Mouse (Mus musculus) heart, embryonic 10.5 days (tissue): ENCODE results near the gene Safb2. TPM values are rescaled to one million over a fixed set of nuclear protein-coding genes. Genes with fewer than 3 reads are reported as not detected.
"Not testable (repeated sequence)": the region's sequence is repeated elsewhere in the genome, so short reads cannot be mapped to it uniquely, and the experiment has no call there.

Source experiments
- DNase-seq: peaks from one replicate; pipeline ENCODE4 v3.0.0-alpha.2; 2017; ENCODE audit warnings: low spot score
- H3K27ac ChIP-seq: fragments of 300-500 bp; sonication (generic); 2 replicates; pipeline ENCODE4 v1.5.1; 2016; ENCODE audit warnings: mild to moderate bottlenecking
- H3K27me3 ChIP-seq: fragments of 300-500 bp; sonication (generic); 2 replicates; pipeline ENCODE4 v1.6.1; 2016; ENCODE audit warnings: mild to moderate bottlenecking; ENCODE audit not compliant: poor library complexity, insufficient read depth, severe bottlenecking
- H3K36me3 ChIP-seq: fragments of 300-500 bp; sonication (generic); 2 replicates; pipeline ENCODE4 v1.6.1; 2016; ENCODE audit warnings: mild to moderate bottlenecking, moderate library complexity
- H3K4me1 ChIP-seq: fragments of 300-500 bp; sonication (generic); 2 replicates; pipeline ENCODE4 v1.6.1; 2016; ENCODE audit warnings: mild to moderate bottlenecking
- H3K4me3 ChIP-seq: fragments of 300-500 bp; sonication (generic); 2 replicates; pipeline ENCODE4 v1.5.1; 2016; ENCODE audit warnings: mild to moderate bottlenecking, moderate library complexity
- H3K9me3 ChIP-seq: fragments of 300-500 bp; sonication (generic); 2 replicates; pipeline ENCODE4 v1.6.1; 2016; ENCODE audit warnings: mild to moderate bottlenecking, moderate library complexity
- WGBS: fragments of 180-500 bp; shearing (Covaris S2); methylation state at CpG from one replicate; pipeline ENCODE4 v1.1.7; 2016; 5-methylcytosine and 5-hydroxymethylcytosine counted together
- polyA plus RNA-seq: library from polyadenylated mRNA; unstranded; fragments of >200 nt; fragmentation: Nextera tagmentation; extraction: Ambion mirVana; gene quantifications from 2 replicates; pipeline ENCODE4 v1.2.1, GENCODE M21; 2016

The Safb2 gene
- polyA plus RNA-seq = 61.3 and 81.0 TPM in 2 replicates

DNA sequence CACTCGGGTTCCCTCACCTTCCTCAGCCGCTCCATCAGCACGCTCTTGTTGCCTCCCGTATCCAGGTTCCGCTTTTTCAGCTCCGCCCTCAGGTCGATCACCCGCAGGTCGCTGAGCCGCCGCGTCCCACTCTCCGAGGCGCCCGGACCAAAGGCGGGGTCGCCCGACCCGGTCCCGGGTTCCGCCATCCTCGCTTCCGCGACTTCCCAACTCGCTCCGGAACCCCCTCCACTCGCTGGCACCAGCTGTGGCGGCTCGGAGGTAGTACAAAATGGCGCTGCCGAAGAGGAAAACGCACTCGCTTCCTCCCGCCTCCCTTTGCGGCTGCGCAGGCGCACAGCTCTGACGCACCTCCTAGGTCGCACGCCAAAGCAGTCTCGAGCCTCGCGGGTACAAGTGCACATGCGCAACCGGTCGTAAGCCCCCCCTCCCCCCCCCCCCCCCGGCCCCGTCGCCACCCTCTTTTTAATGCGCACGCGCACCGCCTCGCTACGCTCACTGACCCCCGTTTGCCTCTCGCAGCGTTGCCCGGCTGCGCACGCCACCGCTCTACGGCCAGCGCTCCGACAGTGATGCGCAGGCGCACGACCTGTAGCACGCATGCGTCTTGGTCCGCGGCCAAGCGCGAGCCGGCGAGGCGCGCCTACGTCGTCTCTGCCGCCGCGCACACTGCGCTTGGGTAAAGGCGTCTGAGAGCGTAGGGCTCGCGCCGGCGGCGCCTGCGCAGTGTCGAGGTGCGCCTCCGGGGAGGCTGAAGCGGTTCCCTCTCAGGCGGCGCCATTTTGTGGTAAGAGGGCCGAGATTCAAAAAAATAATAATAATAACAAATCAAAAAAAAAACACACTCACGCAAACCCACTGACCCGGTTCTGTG, at the start of gene Safb2, which contains the start of gene Safb:
Safb2 (minus strand) TSS at position 329 of the 874 bp plus-strand sequence.
Safb (plus strand) TSS at position 569 of the 874 bp plus-strand sequence.
- peaks cover 35% of the 10 kb centered on the region for H3K4me1 ChIP-seq
- under 1% methylated on average over 86 of the region's 101 CpGs for WGBS
- no peaks in the 10 kb centered on the region for H3K9me3 ChIP-seq
- peaks cover 69% of the 10 kb centered on the region for H3K36me3 ChIP-seq
- H3K27me3 ChIP-seq = no peaks in the 10 kb centered on the region
- H3K27ac ChIP-seq = peak within 1 kb of the TSS; percentile 92
- DNase-seq = peak; percentile 99
- H3K4me3 ChIP-seq = peak within 1 kb of the TSS; percentile 90

- no peak for DNase-seq
- 78% methylated on average over 6 of the region's 6 CpGs for WGBS
- H3K4me3 ChIP-seq = no peak overlapping the region
- H3K27me3 ChIP-seq = no peaks in the 10 kb centered on the region
- H3K9me3 ChIP-seq = no peaks in the 10 kb centered on the region
- H3K4me1 ChIP-seq = no peaks in the 10 kb centered on the region
- H3K27ac ChIP-seq = no peak overlapping the region
- H3K36me3 ChIP-seq = no peaks in the 10 kb centered on the region
These were observed 49.6 kb upstream of the Safb2 start for GRCm38 (mm10) chr17:56634023-56634422.

DNA sequence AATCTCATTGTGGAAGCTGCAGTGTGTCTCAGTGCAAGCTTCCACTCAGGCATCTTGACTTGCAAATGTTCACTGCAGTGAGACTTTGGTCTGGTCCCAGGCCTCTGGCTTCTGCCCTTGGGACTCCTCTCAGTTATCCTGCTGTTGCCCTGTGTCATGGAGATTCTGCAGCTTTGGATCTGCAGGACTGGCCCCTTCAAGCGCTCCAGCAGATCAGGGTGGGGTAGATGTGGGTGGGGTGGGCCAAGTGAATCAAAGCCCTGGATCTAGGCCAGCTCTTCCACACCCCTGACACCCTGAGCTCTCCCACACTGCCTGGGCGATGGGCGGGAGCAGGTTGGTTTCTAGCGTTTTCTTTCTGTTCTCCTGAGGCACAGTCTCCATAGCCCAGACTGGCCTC, 47.4 kb upstream of the Safb2 start:
- no peaks in the 10 kb centered on the region for H3K9me3 ChIP-seq

DNA sequence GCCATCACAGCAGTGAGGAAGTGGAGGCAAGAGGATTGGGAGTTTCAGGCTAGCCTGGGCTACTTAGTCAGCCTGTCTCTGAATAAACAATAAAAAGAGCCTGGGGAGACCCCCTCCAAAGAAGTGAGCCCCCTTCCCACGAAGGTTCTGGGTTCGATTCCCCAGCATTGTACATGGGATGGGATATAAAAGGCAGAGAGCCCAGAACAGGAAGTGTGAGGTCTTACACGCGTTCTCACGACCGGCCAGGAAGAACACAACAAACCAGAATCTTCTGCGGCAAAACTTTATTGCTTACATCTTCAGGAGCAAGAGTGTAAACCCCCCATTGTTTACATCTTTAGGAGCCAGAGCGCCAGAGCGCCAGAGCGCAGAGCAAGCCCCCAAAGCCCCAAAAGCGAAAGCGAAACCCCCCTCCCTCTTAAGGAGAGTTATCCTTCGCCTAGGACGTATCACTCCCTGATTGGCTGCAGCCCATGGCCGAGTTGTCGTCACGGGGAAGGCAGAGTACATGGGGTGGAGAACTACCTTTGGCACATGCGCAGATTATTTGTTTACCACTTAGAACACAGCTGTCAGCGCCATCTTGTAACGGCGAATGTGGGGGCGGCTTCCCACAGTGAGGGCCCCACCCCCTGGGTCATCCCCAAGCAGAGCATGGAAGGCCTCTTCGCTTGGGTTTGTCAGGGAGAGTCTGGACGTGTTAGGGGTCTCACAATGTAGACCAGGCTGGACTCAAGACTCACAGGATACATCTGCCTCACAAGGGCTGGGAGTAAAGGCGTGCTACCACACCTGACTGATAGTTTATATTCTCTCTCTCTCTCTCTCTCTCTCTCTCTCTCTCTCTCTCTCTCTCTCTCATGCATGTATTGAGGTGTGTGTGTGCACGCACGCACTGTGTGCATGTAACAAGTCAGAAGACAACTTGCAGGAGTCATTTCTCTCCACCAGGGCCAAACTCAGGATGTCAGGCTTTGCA, 45.7 kb upstream of the Safb2 start:
- not testable (repeated sequence) for DNase-seq, H3K9me3 ChIP-seq, H3K4me3 ChIP-seq, H3K27me3 ChIP-seq, H3K36me3 ChIP-seq, H3K27ac ChIP-seq
- WGBS = 85% methylated on average over 27 of the region's 27 CpGs
- H3K4me1 ChIP-seq = peaks cover 22% of the 10 kb centered on the region

More for the DNA sequence above, 47.4 kb upstream of the Safb2 start:
- no peak for DNase-seq
- no peak overlapping the region for H3K27ac ChIP-seq
- H3K27me3 ChIP-seq = no peaks in the 10 kb centered on the region
- 62% methylated on average over 4 of the region's 4 CpGs for WGBS
- peaks cover 7% of the 10 kb centered on the region for H3K4me1 ChIP-seq
- H3K4me3 ChIP-seq = no peak overlapping the region
- no peaks in the 10 kb centered on the region for H3K36me3 ChIP-seq

- H3K36me3 ChIP-seq = peaks cover 23% of the 10 kb centered on the region
- DNase-seq = peak; percentile 80
- H3K4me3 ChIP-seq = peak within 1 kb of the TSS; percentile 92
- 7% methylated on average over 26 of the region's 26 CpGs for WGBS
- H3K27me3 ChIP-seq = no peaks in the 10 kb centered on the region
- peaks cover 25% of the 10 kb centered on the region for H3K4me1 ChIP-seq
- peak within 1 kb of the TSS; percentile 93 for H3K27ac ChIP-seq
- no peaks in the 10 kb centered on the region for H3K9me3 ChIP-seq
These were observed 43.3 kb upstream of the Safb2 start, which contains the start of gene Catsperd for GRCm38 (mm10) chr17:56627530-56628277. Catsperd (plus strand) TSS chr17:56628143.

- H3K9me3 ChIP-seq = no peaks in the 10 kb centered on the region
- peaks cover 31% of the 10 kb centered on the region for H3K36me3 ChIP-seq
- H3K27ac ChIP-seq = peak within 1 kb of the TSS; percentile 93
- peaks cover 25% of the 10 kb centered on the region for H3K4me1 ChIP-seq
- peak; percentile 99 for DNase-seq
- under 1% methylated on average over 51 of the region's 51 CpGs for WGBS
- H3K27me3 ChIP-seq = no peaks in the 10 kb centered on the region
- H3K4me3 ChIP-seq = peak within 1 kb of the TSS; percentile 92
These were observed 42.5 kb upstream of the Safb2 start, which contains the start of gene Lonp1 for GRCm38 (mm10) chr17:56626754-56627470. Lonp1 (minus strand) TSS chr17:56626887.

GRCm38 (mm10) chr17:56626260-56626659, 41.9 kb upstream of the Safb2 start:
- DNase-seq = no peak
- Histone ChIP-seq H3K4me3 (peak overlapping the region; percentile 92), H3K27me3 (no peaks in the 10 kb centered on the region), H3K27ac (peak overlapping the region; percentile 93), H3K9me3 (no peaks in the 10 kb centered on the region), H3K36me3 (peaks cover 37% of the 10 kb centered on the region), H3K4me1 (peaks cover 25% of the 10 kb centered on the region)
- WGBS = 1% methylated on average over 32 of the region's 32 CpGs

DNA sequence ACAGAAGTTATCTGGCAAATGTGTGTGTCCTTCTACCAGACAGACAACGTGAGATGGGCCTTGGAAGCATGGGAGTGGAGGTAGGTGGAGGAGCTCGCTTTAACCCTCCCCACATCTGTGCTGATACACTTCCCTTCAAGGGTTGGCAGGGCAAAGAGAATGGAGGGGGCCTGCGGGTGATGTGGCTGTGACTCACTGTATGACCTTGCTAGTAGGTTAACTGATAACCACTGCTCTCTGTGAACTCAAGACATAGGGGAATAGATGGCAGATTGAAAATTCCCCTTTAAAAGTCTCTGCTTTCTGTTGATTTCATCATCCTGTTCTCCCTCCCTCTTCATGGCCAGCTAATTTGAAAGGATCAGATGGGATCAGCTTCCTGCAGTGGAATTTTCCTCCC, 41.1 kb upstream of the Safb2 start:
- Histone ChIP-seq H3K27me3 (no peaks in the 10 kb centered on the region), H3K9me3 (no peaks in the 10 kb centered on the region), H3K4me1 (peaks cover 25% of the 10 kb centered on the region), H3K4me3 (peak overlapping the region; percentile 92), H3K27ac (no peak overlapping the region), H3K36me3 (peaks cover 44% of the 10 kb centered on the region)
- DNase-seq = no peak
- 58% methylated on average over 3 of the region's 3 CpGs for WGBS

- Histone ChIP-seq H3K27me3 (no peaks in the 10 kb centered on the region), H3K4me1 (peaks cover 18% of the 10 kb centered on the region), H3K27ac (peak overlapping the region; percentile 5; the same call in 1 of the 2 replicates), H3K36me3 (peaks cover 86% of the 10 kb centered on the region), H3K9me3 (no peaks in the 10 kb centered on the region), H3K4me3 (peak overlapping the region; percentile 3; the same call in 1 of the 2 replicates)
- 89% methylated on average over 8 of the region's 8 CpGs for WGBS
- no peak for DNase-seq
These were observed 33.2 kb upstream of the Safb2 start for GRCm38 (mm10) chr17:56617628-56618027.

DNA sequence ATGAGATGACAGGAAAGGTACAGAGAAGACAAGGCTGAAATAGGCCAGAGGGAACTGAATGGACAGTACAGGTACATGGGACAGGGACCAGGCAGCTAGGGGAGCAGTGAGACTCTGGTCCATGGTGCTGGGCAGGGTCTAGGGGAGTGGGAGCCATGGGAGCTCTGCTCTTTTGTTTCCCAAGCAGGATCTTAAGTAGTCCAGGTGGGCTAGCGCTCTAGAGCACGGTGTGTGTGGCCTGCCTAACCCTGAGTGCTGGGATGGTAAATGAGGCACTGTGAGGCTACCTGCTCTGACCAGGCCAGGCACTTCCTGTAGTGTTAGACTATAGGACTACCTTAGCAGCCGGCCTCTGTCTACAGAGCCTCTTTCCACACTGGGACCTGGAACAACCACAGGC, 32.3 kb upstream of the Safb2 start:
- no peaks in the 10 kb centered on the region for H3K27me3 ChIP-seq
- peaks cover 77% of the 10 kb centered on the region for H3K36me3 ChIP-seq
- H3K4me1 ChIP-seq = peaks cover 26% of the 10 kb centered on the region
- no peak for DNase-seq
- H3K4me3 ChIP-seq = no peak overlapping the region
- no peak overlapping the region for H3K27ac ChIP-seq
- WGBS = 77% methylated on average over 3 of the region's 3 CpGs
- H3K9me3 ChIP-seq = no peaks in the 10 kb centered on the region

DNA sequence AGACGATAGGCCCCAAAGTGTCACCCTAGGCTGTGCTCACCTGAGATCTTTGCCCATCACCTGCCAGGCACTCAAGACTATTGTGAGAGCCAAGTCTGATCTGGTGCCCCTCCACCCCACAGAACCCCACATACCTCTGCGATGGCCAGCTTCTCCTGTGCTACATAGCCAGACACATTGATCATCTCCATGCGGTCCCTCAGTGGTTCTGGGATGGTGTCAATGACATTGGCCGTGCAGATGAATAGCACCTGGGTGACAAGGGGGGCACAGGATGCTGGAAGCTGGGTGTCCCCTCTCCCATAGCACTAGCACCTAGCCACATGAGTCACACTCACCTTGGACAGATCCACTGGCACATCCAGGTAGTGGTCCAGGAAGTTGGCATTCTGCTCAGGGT, 31.4 kb upstream of the Safb2 start:
- peaks cover 69% of the 10 kb centered on the region for H3K36me3 ChIP-seq
- H3K27me3 ChIP-seq = no peaks in the 10 kb centered on the region
- WGBS = 88% methylated on average over 4 of the region's 4 CpGs
- H3K27ac ChIP-seq = no peak overlapping the region
- peaks cover 28% of the 10 kb centered on the region for H3K4me1 ChIP-seq
- no peaks in the 10 kb centered on the region for H3K9me3 ChIP-seq
- 0 out of 2 replicates have a peak overlapping the region, but pooled peaks have one; percentile 86 for H3K4me3 ChIP-seq
- no peak for DNase-seq
